Mouse (Mus musculus) left cerebral cortex, adult 9 months (tissue): Measurements from ENCODE around the gene Dip2c.

ENCODE experiments used
- DNase-seq, 2 experiments: peaks; one replicate each; pipeline ENCODE4 v3.0.0; 2022; ENCODE audit warnings: low spot score in 2 of 2

Dip2c gene

DNA sequence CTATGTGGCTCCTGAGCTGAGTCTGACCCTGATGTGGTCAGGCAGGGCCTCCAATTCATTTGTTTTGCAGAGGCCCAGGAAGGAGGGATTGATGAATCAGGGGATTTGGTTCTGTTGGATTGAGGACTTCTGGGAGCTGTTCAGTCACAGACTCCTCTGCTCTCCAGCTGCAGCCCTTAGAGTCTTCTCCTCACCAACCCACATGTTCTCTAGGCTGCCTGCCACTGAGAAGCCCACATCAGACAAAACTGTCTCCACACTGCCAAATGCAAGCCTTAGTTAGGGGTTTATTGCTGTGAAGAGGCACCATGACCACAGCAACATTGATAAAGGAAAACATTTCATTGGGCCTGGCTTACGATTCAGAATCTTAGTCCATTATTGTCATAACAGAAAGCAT, 387.3 kb downstream of the Dip2c start:
- DNase-seq: no peak

DNA sequence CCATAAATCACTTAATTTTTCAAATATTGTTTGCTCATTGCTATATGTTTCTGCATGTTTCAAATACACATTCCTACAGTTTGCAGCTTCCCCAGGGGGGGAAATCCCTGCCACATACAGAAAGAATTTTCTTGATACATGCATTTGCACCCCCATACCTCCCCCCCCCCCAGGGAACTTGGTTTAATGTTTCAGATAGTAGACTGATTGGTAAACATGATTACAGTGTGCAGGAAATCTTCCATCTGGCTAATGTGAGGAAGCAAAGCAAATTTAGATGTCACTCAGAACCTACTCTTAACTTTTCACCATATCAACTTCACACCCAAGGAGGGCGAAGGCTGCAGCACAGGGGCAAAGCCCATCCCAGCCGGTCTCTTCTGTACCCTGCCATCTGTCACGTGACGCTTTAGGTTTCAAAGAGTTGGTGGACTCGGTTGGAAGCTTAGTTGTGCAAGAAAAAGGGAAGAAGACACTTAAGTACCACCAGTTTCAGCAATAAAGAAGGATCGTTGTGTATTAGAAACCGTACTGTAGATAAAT, 391.7 kb downstream of the Dip2c start:
- no peak for DNase-seq

DNA sequence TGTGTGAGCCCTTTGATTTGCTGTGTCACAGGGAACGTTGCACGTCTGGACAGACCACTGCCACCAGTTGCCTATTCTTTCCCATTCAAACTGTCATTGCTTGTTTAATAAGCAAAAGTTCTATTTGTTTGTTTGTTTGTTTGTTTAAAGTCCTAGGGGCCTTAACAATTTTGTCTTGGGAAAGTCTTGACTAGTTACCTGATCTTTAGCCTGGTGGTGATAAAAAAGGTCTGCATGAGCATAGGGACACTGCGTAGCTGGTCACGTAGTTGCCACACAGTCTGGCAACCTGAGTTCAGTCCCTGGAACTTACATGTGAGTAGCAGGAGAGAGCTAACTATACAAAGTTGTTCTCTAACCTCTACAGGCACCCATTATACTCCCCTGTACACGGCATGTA, 392.9 kb downstream of the Dip2c start:
- no peak for DNase-seq

DNA sequence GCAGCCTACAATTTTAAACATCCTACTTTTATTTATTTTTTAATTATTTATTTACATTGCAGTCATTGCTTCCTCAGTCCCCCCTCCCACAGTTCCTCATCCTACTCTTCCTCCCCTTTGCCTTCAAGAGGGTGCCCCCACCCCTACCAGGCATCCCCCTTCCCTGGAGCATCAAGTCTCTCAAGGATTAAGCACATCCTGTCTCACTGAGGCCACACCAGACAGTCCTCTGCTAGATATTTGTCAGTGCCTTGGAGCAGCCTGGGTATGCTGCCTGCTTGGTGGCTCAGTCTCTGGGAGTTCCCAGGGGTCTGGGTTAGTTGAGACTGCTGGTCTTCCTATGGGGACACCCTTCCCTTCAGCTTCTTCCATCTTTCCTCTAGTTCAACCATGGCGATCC, 397.8 kb downstream of the Dip2c start:
- DNase-seq: no peak

DNA sequence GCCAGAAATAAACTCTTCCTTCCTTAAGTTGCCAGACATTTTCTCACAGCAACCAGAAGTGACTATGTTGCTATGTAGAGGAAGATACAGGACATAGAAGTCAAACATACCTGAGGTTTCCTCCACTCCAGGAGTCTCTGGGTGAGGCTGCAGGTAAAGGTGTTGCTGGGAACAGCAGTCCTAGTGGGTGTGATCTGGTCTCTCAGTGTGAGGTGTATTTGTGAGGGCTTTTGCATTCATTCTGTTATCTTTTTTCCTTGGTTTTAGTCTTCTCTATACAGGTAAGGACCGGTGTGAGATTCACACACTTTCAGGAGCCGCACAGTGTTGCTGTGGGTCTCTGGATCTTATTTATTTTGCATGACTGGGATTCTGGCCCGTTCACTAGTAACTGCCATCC, 405.2 kb downstream of the Dip2c start:
- DNase-seq: no peak

DNA sequence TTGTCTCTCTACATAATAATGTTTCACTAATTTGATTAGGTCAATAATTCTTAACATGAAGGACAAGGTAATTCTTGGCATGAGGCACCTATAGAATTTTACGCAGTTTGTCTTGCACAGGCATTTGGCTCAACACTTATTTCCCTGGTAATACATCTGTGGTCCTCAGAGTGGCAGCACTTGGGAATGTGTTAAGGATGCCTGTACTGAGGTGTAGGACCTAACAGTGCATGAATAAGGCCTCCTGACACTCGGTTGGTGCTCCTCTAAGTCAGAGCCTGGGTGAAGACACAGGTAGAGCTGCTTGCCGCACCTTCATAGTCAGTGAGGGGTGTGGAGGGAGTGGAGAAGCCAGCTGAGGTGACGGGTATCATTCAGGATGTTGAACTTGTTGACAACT, 407.0 kb downstream of the Dip2c start:
- DNase-seq: no peak

DNA sequence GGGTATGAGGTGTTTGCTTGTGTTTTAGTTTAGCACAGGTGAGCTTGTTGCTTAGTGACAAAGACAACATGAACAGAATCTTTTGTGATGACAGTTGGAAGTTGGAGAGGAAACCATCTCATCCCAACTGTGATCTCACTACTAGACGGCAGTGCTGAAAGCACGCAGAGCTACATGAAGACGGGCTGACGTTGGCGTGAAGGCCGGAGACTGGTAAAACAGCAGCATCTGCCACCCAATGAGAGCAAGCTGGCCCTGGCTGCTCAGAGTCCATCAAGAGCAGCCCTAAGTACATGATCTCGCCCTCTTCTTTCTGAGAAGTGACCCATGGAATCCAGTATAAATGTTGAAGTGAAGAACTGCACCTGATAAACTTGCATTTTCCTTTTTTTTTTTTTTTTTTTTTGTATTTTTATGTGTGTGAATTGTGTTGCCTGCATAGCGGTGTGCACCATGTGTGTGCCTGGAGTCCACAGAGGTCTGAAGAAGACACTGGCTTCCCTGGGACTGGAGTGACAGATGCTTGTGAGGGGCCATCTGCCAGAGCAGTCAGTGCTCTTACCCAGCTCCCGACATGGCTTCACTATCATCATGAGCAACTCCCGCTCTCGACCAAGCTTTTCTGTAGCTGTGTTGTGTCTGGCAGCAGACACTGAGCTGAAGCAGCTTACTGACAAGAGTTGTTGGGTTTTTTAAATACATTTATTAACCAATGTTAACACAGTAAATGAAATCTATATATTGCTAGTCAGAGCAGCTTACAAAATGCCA, 408.0 kb downstream of the Dip2c start:
- no peak for DNase-seq

DNA sequence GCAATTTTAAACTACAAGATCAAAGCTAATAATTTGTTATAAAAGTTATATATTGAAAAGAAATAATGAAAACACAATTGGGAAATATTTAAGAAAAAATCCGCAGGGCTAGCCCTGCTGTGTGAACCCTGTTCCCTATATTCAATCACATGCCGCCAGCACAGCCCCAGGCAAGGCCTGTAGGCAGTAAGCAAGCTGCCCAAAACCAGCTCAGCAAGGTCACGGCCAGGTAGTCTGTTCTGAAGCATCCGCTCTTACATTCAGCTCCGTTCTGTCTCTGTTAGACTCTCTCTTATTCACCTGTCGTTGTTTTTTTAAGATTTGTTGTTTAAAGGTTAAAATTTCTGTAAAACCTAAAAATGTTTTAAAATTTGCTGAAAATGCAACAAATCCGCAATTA, 409.9 kb downstream of the Dip2c start:
- no peak for DNase-seq

DNA sequence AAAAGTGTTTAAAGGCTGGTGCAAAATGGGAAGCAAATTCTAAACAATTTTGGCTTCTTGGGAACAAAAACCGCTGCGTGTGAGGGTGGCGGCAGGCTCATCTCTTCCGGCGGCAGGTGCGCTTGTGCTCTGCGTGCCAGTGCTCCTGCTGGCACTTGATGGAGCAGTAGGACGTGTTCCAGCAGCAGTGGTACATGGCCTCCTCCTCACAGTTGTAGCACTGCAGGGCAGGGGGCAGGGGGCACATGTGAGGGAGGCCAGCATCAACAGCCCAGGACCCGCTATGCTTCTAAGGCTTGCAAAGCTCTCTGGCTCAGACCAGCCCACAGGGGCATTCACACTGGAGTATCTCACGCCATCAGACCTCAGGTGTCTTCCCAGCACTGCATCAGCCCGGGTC, 410.4 kb downstream of the Dip2c start:
- DNase-seq: no peak

DNA sequence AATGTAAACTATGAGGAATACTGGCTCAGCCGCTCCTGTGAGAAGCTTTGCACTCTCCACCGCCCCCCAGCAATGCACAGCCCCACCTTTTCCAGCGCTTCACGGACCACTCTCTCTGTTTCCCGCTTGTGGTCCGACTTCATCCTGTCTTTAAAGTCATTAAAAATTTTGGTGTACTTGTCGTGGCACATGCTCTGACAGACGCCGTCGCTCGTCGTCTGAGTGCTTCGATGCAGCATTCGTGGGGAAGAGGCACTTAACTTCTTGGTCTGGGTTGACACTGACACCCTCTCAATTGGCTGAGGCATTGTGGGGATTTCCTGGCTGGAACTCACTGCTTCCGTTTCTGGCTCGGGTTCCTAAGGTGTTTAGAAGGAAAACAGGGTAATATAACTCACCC, 413.0 kb downstream of the Dip2c start:
- no peak for DNase-seq

DNA sequence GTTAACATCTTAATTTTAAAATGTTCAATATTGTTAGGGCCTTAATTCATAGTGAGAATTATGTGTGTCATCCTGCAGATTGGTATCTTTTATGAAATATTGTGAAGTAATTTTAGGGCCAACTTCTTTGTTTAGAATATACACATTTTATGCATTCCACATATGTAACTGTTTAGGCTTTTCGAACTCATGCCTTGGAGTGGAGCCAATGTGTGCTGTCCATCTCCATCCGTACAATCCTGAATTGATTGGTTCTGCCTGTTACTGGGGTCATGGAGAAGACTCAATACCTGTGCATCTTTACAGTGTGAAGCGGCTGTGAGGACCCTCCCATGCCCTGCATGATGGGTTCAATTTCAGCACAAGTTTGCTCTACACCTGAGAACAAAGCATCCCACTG, 416.5 kb downstream of the Dip2c start:
- no peak for DNase-seq

DNA sequence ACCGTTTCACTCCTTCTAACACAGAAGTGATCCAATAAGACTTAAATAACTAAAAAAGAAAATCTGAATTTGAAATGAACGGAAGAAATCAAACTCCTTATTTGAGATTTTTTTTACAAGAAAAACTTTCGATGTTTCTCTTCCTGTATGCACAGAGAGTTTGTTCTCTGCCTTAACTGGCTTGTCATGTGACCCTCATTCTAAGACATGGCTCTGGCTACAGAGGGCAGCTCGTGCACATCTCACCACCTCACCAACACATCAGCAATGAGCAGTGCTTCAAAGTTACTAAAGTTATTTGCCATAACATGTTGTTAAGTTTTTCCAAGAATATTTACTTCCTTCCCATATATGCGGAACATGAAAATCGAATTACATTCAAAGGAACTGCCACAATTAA, 418.3 kb downstream of the Dip2c start:
- DNase-seq: no peak

DNA sequence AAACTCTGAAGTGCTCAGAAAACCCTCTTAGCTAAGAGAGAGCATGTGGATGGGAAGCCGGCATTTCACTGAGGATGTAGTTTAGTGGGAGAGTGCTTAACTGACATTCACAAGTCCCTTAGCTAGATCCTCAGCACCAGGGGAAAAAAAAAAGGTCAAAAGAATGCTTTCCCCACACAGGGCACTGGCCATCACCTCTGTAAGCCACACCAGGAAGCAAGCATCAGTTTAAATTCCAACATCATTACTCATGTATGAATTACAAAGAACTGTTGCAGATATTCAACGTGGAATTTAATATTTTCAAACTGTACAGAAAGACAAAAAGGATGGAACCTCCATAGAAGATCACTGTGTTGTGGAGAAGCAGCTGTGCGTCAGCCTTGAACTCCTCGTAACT, 419.1 kb downstream of the Dip2c start:
- no peak for DNase-seq

DNA sequence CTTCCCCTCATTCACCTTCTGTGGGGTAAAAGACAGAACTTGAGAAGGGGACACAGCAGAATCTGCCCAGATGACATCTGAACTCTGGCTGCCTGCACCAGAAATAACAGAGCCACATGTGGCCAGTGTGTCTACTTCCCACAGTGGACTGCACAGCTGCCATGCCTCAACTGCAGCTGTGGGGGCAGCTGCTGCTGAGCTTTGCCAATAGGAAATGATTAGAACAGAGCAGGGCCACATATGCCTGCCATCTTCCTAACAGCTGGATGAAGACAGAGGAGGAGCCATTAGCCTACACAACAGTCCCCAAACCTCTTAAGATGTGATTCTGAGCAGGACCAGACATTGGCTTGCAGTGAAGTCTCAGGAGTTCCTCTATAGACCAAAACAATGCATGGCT, 419.5 kb downstream of the Dip2c start:
- no peak for DNase-seq

DNA sequence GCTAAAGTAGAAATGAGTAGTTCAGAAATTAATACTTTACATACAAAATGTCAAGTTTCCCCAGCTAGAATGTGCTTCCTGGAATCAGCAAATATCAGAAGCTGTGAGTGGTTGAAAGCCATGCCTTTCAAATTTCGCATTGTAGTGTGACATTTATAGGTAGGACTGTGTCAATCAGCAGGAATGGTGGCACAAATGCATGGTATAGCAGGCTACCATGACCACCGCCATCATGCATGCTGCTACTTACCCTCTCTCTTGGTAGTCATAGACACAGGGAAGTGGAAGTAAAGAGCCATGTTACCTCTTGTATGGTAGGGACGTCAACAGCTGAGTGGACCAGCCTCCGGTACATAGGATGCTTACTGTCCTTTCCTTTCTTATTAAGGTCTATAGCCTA, 421.0 kb downstream of the Dip2c start:
- DNase-seq: no peak

DNA sequence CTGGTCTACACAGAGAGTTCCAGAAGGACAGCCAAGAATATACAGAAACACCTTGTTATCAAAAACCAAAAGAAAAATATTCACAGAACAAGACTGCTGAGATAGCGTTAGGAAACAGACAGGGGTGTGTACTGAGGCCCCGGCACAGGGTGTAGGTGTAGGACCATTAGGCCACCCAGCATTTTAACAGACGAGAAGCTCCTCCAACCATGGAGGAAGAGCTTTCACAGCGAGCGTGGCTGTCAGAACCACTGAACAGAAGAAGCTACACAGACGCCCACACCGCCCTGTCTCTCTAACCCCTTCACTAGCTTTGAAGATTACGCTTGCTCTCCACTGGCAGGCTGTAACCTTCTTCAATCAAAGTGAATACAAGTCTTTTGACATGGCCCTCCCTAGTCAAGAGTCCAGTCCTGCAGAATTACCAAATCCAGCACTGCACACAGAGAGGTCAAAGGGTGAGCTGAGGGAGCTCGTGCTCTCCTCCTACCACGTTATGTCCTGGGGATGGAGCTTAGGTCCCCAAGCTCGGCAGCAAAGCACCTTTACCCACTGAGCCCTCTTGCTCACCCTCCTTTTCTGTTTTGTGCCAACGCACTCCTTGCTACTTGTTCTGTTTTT, 426.4 kb downstream of the Dip2c start:
- no peak for DNase-seq

DNA sequence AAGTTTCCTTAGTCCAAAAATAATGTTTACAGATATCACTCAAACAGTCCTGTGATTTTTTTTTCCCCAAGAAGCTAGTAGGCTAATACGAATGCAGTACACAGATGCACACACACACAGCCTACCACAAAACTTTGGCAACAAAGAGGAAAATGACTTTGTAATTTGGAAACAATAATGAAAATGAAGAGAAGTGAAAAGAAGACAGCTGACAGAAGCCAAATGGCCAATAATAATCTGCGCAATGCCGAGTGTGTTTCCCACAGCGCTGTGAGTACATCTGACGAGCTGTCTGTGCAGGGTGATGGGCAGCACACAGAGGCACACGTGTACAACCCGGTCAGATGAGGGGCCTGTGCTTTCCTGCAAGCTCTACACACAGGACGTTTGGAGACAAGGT, 430.4 kb downstream of the Dip2c start:
- no peak for DNase-seq

DNA sequence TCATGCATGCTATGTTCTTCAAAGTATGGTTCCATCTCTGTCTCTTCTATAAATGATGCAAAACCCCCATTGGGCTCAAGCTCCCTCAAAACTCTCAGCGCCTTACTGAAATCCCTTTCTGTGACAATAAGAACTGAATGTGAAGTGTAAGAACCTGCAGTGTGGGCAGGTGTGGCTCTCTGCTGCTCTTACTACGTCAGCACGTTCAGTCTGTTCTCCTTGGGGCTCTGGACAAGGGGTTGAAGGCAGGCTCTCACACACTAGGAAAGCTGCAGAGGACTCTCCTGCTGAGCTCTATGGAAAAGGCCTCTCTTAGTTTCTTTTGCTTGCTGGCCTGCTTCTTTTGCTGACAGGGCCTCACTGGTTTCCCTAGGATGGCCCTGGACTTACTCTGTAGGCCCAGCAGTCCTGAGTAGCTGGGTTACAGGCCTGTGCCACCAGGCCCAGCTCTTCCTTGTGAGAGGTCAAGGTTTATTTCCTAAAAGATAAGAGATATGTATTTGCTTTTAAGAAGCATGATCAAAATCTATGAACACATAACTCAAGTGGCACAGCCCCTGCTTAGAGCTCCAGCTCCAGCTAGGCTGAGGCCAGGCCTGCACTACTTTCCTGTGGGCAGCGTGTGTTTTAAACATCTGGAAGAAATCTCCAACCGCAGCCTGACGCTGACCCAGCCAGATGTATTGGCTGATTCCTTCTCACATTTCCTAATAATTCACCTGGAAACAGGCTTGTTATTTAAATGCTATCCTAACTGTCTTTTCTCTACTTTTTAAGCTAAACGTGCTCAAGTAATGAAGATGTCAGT, 432.3 kb downstream of the Dip2c start:
- no peak for DNase-seq

DNA sequence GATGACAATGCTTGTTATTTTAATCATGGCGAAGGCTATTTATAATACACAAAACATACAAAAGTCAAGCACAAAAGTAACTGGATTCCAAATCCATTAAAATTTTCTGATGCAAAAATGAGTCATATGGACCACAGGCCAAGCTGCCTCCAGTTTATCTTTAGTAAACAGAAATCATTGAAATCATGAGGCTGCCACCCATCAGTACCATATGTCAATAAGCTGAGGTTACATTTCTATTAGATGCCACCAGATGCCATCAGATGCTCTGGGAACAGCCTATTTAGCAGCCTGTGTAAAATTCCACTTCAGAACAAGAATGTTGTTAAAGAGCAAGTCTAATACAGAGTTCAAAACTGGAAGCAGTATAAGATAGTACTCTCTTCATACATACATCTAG, 436.1 kb downstream of the Dip2c start:
- DNase-seq: no peak

DNA sequence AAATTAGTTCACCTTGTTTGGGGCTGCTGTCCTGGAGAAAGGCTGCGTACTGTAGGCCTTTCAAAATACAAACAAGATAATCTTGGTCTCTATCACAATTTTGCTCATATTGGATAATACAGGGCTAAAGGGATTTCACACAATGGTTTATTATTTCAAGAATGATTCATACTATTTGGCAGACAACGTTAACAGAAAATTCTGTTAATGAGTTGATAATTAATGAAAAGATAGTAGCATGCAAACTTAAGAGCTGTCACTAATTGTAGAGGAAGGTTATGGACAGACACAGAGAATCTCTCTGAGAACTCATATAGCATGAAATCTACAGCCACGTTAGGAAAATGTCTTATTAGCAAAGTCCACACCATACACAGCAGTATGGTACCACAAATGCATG, 436.6 kb downstream of the Dip2c start:
- no peak for DNase-seq

DNA sequence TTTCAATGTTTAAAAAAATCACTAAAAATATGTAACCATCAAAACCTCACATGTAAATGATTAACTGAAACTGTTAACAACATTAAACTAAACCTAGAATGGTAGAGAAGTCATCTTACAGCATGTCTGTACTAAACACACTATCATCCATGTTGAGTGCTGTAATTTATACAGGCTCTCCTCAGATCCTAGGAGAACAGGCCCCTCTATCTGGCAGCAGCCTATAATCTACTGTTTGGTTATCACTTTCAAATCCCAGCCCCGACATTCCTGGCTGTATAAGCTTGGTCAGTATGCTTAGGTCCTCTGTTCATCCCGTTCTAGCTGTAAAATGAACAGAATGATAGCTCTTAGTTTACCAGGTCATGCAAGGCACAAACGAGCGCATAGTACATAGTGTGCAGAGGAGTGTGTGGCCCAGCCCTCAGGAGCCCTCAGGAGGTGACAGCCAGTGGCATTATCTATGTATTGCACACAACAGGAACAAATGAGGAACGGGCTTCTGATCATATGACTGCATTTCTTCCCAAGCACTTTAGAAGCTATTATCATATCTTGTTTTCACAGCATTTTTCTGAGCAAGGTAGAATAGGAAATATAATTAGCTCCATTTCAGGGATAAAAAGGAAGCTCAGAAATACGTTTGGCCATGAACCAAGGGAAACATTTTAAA, 437.3 kb downstream of the Dip2c start:
- no peak for DNase-seq

DNA sequence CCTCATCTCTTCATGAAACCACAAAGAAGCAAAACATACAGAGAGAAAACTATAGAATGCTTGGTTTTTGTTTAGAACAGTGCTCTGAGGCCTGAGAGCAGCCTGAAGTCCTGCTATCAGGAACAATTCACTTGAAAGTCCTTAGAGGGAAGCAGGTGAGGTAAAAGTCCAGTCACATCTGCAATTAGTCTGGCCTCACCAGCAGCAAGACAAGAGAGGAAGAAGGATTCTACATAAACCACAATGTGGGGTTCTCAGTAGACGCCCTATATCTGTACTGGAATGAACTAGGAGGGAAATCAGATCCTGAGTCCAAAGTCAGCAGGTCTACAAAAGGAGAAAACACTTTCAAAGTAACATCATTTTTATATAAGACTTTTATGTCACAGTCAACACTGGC, 438.9 kb downstream of the Dip2c start:
- no peak for DNase-seq
